Mouse (Mus musculus) embryo, embryonic 11 days (tissue): Measurements from ENCODE around the gene Shank2.

Experiments used
- DNase-seq: peaks from one replicate; pipeline ENCODE4 v3.0.0-alpha.2; 2015

The Shank2 gene

GRCm38 (mm10) chr7:144001628-144002027 is at the start of gene Shank2:
Gene Shank2 (plus strand): TSS chr7:144001928.
- DNase-seq: no peak

- DNase-seq: no peak
These were observed 49.6 kb upstream of the Shank2 start for GRCm38 (mm10) chr7:143952130-143952529.

- no peak for DNase-seq
These were observed 45.0 kb upstream of the Shank2 start for GRCm38 (mm10) chr7:143956575-143957295.

- no peak for DNase-seq
These were observed 43.6 kb upstream of the Shank2 start for GRCm38 (mm10) chr7:143958030-143958565.

DNA sequence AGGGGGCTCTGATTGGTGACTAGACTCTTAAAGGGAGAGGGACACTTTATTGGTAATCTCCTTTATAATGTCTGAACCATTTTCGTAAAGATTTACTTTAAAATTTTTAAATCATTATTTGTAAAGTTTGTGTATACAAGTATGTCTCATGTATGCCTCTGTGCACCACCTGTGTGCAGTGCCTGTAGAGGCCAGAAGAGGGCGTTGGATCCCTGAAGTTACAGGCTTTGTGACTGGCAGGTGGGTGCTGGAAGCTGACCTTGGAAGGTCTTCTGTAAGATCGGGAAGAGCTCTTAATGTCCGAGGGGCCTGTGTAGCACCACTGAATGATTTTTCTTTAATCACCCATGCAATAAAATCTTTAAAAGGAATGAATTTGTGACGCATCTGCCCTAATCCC is 37.9 kb upstream of the Shank2 start:
- no peak for DNase-seq

- no peak for DNase-seq
These were observed 35.1 kb upstream of the Shank2 start for GRCm38 (mm10) chr7:143966621-143967020.

- DNase-seq: no peak
These were observed 24.3 kb upstream of the Shank2 start for GRCm38 (mm10) chr7:143977491-143977830.

GRCm38 (mm10) chr7:143977831-143978682 is 23.7 kb upstream of the Shank2 start:
- DNase-seq: peak; percentile 35

GRCm38 (mm10) chr7:143978741-143979371 is 22.9 kb upstream of the Shank2 start:
- peak; percentile 87 for DNase-seq

- no peak for DNase-seq
These were observed 21.7 kb upstream of the Shank2 start for GRCm38 (mm10) chr7:143979986-143980385.

- DNase-seq: no peak
These were observed 15.4 kb upstream of the Shank2 start for GRCm38 (mm10) chr7:143986281-143986680.

DNA sequence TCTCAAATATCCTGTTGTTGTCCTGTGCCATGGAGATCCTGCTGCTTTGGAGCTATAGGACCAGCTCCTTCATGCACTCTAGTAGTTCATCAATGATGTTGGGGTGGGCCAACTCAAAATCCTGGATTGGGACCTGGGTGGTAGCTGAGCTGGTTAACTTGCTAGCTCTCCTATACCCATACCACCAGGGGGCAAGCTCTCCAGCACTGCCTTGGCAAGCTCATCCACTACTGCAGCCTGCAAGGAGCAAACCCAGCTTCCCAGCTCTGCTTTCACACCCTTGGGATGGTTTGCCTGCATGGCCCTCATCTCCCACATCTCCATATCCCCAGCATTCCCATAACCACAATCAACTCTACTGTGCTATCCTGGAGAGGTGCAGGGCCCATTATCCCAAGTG is 10.6 kb upstream of the Shank2 start:
- no peak for DNase-seq

DNA sequence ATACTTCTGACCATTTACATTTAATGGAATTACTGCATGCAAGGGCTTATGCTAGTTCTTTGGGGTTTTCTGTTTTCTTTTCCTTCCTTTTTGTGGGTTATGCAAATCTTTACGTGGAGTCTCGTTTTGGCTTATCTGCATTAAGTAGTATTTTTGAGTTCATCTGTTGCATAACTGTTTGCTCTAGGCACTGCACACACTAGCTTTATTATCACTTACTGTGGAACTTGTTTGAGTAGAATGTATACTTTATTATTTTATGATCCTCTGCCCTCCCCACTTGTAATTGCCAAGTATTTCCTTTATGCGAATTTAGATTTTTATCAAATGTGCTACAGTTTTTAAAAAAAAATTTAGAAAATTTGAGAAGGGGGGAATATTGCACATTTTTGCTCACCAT is 2.7 kb upstream of the Shank2 start:
- DNase-seq: no peak

GRCm38 (mm10) chr7:144003471-144003870 is 1.7 kb downstream of the Shank2 start:
- DNase-seq: no peak

- no peak for DNase-seq
These were observed 6.4 kb downstream of the Shank2 start for GRCm38 (mm10) chr7:144008079-144008478.

DNA sequence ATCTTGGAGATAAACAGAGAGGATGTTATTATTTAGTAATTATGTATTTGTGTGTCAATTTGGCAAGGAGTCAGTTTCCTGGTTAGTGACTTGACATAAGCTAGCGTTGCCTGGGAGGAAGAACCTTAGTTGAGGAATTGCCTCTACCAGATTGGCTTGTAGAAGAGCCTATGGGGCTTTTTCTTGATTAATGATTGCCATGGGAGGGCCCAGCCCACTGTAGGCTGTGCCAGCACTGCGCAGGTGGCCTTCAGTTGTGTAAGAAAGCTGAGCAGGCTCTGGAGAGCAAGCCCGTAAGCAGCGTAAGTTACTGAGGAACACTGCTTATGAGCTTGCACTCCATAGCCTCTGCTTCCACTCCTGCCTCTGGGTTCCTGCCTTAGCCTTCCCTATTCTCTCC is 7.3 kb downstream of the Shank2 start:
- DNase-seq: no peak

GRCm38 (mm10) chr7:144014485-144014884 is 12.8 kb downstream of the Shank2 start:
- no peak for DNase-seq

DNA sequence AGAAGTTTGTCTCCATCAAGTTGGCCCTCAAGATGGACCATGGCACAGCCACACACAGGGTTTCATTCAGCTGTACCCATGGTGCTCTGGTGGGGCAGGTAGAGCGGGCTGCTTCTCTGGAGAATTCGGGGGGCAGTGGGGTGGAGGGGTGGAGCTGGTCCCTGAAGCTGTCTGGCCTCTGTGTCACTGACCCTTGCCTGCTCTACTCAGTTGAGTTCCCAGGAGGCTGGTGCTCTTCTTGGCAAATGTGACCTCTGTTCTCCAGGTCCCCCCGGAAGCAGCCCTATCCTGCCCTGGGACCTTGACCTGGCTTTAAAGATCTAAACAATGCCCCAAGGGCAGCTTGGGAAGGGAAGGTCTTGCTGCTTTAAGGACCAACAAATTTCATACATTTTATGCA is 20.1 kb downstream of the Shank2 start:
- DNase-seq: no peak

DNA sequence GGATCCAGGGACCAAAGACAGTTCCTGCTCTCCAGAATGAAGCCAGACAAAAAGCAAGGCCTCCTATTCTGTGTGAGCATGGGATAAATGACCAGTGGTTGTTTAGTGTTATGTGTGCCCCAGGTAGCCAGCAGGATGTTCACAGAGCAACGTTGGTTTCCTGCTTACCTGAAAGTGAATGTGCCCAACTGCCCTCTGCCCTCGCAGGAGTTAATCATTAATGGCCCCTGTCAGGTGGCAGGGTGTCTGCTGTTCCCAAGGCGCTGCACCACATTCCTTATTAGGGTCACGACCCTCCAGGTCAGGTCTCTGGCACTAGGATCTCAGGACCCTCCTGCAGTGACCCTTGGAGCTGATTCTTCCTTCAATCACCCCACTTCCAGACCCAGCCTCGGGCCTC is 21.0 kb downstream of the Shank2 start:
- no peak for DNase-seq

GRCm38 (mm10) chr7:144023561-144023960 is 21.8 kb downstream of the Shank2 start:
- no peak for DNase-seq

DNA sequence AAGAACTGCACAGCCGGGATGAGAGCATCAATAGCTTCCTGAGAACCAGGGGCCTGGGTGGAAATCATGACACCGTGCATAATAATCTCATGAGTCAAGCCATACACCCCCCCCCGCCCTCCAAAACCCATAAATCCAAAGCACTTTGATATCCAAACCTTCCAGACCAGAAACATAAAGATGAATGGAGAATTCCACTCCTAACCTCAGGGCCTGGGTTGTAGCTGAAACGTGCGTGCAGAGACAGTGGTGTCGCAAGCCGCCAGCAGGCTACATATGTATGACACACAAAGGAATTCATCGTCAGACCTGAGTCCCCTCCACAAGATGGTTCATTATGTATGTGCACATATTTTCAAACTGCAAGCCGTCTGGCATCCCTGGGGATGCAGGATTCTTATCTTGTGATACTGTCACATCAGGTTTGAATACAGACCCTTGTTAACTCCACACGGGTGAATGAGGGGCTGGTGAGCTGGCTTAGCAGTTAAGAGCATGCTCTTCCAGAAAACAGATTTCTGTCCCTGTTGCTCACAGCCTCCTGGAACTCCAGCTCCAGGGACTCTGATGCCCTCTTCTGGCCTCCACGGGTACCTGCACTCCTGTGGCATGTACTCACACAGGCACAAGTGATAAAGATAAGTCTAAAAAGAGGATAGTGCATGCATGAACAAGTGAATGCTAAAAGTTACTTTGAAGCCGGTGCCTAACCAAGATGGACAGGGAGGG is 24.5 kb downstream of the Shank2 start:
- no peak for DNase-seq

- no peak for DNase-seq
These were observed 27.5 kb downstream of the Shank2 start for GRCm38 (mm10) chr7:144029246-144029645.

DNA sequence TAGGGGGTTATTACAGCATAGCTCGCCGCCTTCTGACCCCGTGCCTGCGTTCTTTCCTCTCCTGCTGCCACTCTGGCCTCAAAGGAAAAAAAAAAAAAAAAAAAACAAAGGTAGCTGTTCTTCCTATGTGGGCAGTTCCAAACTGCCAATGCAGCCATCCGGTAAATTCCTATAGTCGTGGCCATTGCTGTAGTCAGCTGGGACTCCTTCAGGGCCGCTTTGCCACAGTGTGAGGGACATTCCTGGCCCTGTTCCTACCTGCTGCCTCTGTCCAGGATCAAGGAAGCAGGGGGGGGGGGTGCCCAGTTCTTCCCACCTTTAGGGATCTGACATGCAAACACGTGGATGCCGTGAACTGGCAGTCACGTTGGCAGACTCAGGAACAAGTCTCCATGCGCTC is 29.1 kb downstream of the Shank2 start:
- no peak for DNase-seq
